Mouse (Mus musculus) frontal cortex, adult (tissue): ENCODE measurements at regions not wholly inside any gene's neighbourhood (a gene's known extent, or its start where the extent isn't known, plus 50 kb on each side); places are given as distances from the start of the nearest gene placed in this dataset.

Experiments
- ATAC-seq: cut with Nextera tagmentation; 2 replicates; pipeline ENCODE4 v1.9.2; 2017; ENCODE audit warnings: mild to moderate bottlenecking, moderate library complexity, mixed read lengths; ENCODE audit not compliant: low TSS enrichment

GRCm38 (mm10) chr12:102057979-102058378 lies 70.6 kb upstream of the Slc24a4 start:
- no peak for ATAC-seq

- ATAC-seq, result no peak
These were observed 70.1 kb upstream of the Slc24a4 start for GRCm38 (mm10) chr12:102058428-102058827.

- ATAC-seq, result no peak
These were observed 67.4 kb upstream of the Slc24a4 start for GRCm38 (mm10) chr12:102061096-102061495.

- ATAC-seq, result no peak
These were observed 66.6 kb upstream of the Slc24a4 start for GRCm38 (mm10) chr12:102061657-102062614.

GRCm38 (mm10) chr12:102062648-102063047 lies 65.9 kb upstream of the Slc24a4 start:
- ATAC-seq, result no peak

GRCm38 (mm10) chr12:102063211-102063610 lies 65.3 kb upstream of the Slc24a4 start:
- ATAC-seq, result no peak

GRCm38 (mm10) chr12:102064710-102065325 lies 63.7 kb upstream of the Slc24a4 start:
- peak; percentile 97 for ATAC-seq

- ATAC-seq, result no peak
These were observed 60.8 kb upstream of the Slc24a4 start for GRCm38 (mm10) chr12:102067685-102068084.

- no peak for ATAC-seq
These were observed 58.9 kb upstream of the Slc24a4 start for GRCm38 (mm10) chr12:102069521-102070201.

- no peak for ATAC-seq
These were observed 56.5 kb upstream of the Slc24a4 start for GRCm38 (mm10) chr12:102071888-102072619.

GRCm38 (mm10) chr12:102073540-102073939 lies 55.0 kb upstream of the Slc24a4 start:
- ATAC-seq, result peak; percentile 96

- no peak for ATAC-seq
These were observed 52.2 kb upstream of the Slc24a4 start for GRCm38 (mm10) chr12:102076298-102076697.
